Mouse (Mus musculus): ENCODE measurements at regions not wholly inside any gene's neighbourhood (a gene's known extent, or its start where the extent isn't known, plus 50 kb on each side); places are given as distances from the start of the nearest gene placed in this dataset.
"Not testable (repeated sequence)": the region's sequence is repeated elsewhere in the genome, so short reads cannot be mapped to it uniquely, and the experiment has no call there.

DNA sequence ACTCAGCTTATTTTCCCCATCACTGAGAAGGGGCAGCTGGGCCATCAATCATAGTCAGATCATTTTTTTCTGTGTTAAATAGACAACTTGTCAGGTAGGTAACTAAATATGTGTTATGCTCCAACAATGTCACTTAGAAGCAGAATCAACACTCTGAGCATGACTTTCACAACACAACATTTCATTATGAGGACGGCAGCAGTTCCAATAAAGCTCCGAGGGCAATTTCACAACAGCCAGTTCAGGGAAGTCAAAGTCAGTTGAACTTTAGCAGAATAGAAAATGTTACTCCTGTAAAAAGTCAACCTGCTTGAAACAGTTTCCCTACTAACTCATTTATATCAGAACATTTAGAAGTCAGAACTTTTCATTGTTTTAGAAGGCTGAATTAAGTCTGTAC, 522.1 kb upstream of the Brinp3 start:
- H3K4me3 ChIP-seq = no peak overlapping the region
- H3K36me3 ChIP-seq (ENCODE audit: control insufficient read depth, insufficient read depth) = no peaks in the 10 kb centered on the region
- no peaks in the 10 kb centered on the region for H3K27me3 ChIP-seq (ENCODE audit: control insufficient read depth, insufficient read depth, insufficient read length)
- no peak overlapping the region for H3K4me2 ChIP-seq (ENCODE audit: low read depth)
- TF ChIP-seq CEBPB (IDR thresholded peaks at IDR 0.05; ENCODE audit: insufficient read depth, poor library complexity, severe bottlenecking) (no peak), MYOG (IDR thresholded peaks at IDR 0.05; ENCODE audit: control insufficient read depth in 1 of 3, insufficient read depth in 1 of 3, insufficient read length in 2 of 3, low read depth in 2 of 3) (no peak), MYOD1 (IDR thresholded peaks at IDR 0.05; ENCODE audit: control insufficient read depth in 1 of 3, insufficient read length in 2 of 3, low read depth in 2 of 3) (no peak), E2F4 (IDR thresholded peaks at IDR 0.05; ENCODE audit: insufficient read depth) (no peak), USF1 (IDR thresholded peaks at IDR 0.05; ENCODE audit: low read depth) (no peak), REST (IDR thresholded peaks at IDR 0.05; ENCODE audit: insufficient read depth, insufficient read length) (no peak), POLR2AphosphoS2 (IDR thresholded peaks at IDR 0.05; ENCODE audit: insufficient read length, low read depth) (no peak), SRF (IDR thresholded peaks at IDR 0.05; ENCODE audit: control insufficient read depth, insufficient read length, low read depth) (no peak)
- H3ac ChIP-seq (ENCODE audit: control insufficient read depth, insufficient read length) = no peak overlapping the region
- no peaks in the 10 kb centered on the region for H3K79me2 ChIP-seq (ENCODE audit: control insufficient read depth, insufficient read depth)

DNA sequence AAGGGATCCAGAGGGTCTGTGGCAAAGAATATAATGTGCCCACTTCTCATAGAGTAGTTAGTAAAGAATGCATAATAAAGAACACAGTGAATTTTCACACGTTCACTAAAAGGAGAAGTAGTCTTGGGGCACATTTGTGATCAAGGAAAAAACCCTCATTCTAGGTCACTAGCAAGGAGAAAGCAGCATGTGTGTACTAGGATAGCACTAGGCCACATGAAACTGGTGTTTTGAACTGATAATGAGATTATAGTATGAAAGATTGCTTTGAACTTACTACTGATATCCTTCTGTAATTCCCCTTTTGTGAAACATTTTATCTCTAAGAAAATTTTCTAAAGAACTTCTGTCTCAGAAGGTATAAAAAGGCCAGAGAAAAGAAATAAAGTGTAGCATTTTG, 492.6 kb upstream of the Brinp3 start:
- H3K27me3 ChIP-seq (ENCODE audit: control insufficient read depth, insufficient read depth, insufficient read length) = no peaks in the 10 kb centered on the region
- no peaks in the 10 kb centered on the region for H3K36me3 ChIP-seq (ENCODE audit: control insufficient read depth, insufficient read depth)
- TF ChIP-seq SRF (IDR thresholded peaks at IDR 0.05; ENCODE audit: control insufficient read depth, insufficient read length, low read depth) (no peak), TCF3 (IDR thresholded peaks at IDR 0.05; ENCODE audit: insufficient read length, low read depth) (no peak), E2F4 (IDR thresholded peaks at IDR 0.05; ENCODE audit: insufficient read depth) (no peak), MAX (IDR thresholded peaks at IDR 0.05; ENCODE audit: low read depth) (no peak), MYOD1 (IDR thresholded peaks at IDR 0.05; ENCODE audit: control insufficient read depth in 1 of 3, insufficient read length in 2 of 3, low read depth in 2 of 3) (no peak)
- no peak overlapping the region for H3ac ChIP-seq (ENCODE audit: control insufficient read depth, insufficient read length)
- H3K4me3 ChIP-seq = no peak overlapping the region
- no peaks in the 10 kb centered on the region for H3K79me2 ChIP-seq (ENCODE audit: control insufficient read depth, insufficient read depth)
- H3K4me2 ChIP-seq (ENCODE audit: low read depth) = no peak overlapping the region

DNA sequence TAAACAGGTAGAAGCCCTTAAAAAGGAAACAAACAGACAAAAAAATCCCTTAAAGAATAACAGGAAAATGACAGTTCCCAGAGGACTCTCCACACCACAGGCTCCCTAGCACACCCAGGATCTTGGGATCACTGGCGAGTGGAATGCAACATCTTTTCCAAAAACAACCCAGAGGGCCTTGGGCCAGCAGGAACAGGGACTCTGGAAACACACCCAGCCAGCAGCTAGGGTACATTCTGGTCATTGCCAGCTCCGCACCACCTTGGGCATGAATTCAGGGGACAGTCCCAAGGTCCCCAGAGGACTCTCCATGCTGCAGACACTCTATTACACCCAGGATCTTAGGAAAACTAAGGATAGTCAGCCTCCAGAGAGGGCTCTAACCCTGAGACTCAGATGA, 479.5 kb upstream of the Brinp3 start:
- Histone ChIP-seq H3K4me3 (no peak overlapping the region), H3K27me3 (ENCODE audit: control insufficient read depth, insufficient read depth, insufficient read length) (no peaks in the 10 kb centered on the region), H3K79me2 (ENCODE audit: control insufficient read depth, insufficient read depth) (no peaks in the 10 kb centered on the region), H3K4me2 (ENCODE audit: low read depth) (no peak overlapping the region), H3K36me3 (ENCODE audit: control insufficient read depth, insufficient read depth) (no peaks in the 10 kb centered on the region), H3ac (ENCODE audit: control insufficient read depth, insufficient read length) (no peak overlapping the region)
- TF ChIP-seq MAX (IDR thresholded peaks at IDR 0.05; ENCODE audit: low read depth) = no peak
- TF ChIP-seq USF1 (IDR thresholded peaks at IDR 0.05; ENCODE audit: low read depth) = no peak
- no peak for TF ChIP-seq E2F4 (IDR thresholded peaks at IDR 0.05; ENCODE audit: insufficient read depth)
- TF ChIP-seq REST (IDR thresholded peaks at IDR 0.05; ENCODE audit: insufficient read depth, insufficient read length) = no peak

DNA sequence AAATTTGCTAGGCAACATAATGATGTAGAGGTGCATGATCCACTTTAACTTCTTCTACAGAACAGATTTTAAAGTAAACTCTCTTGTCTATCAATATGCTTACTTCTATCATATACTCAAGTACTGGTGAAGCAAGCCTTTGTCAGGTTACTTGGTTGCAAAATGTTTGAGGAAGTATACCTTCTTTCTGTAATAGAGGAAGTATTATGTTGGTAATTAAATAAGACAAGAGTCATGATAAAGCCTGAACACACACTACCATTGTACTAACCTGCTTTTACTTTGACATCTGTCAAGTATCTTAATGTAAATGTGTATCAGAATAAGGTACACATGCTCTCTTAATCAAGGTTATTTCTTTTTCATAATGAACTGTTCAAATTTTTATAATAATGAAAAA, 467.9 kb upstream of the Brinp3 start:
- no peaks in the 10 kb centered on the region for H3K79me2 ChIP-seq (ENCODE audit: control insufficient read depth, insufficient read depth)
- H3K27me3 ChIP-seq (ENCODE audit: control insufficient read depth, insufficient read depth, insufficient read length) = no peaks in the 10 kb centered on the region
- no peaks in the 10 kb centered on the region for H3K36me3 ChIP-seq (ENCODE audit: control insufficient read depth, insufficient read depth)
- no peak overlapping the region for H3ac ChIP-seq (ENCODE audit: control insufficient read depth, insufficient read length)
- TF ChIP-seq USF1 (IDR thresholded peaks at IDR 0.05; ENCODE audit: low read depth) (no peak), REST (IDR thresholded peaks at IDR 0.05; ENCODE audit: insufficient read depth, insufficient read length) (no peak), CEBPB (IDR thresholded peaks at IDR 0.05; ENCODE audit: insufficient read depth, poor library complexity, severe bottlenecking) (no peak), TCF3 (IDR thresholded peaks at IDR 0.05; ENCODE audit: insufficient read length, low read depth) (no peak), MYOG (IDR thresholded peaks at IDR 0.05; ENCODE audit: control insufficient read depth in 1 of 3, insufficient read depth in 1 of 3, insufficient read length in 2 of 3, low read depth in 2 of 3) (no peak), SRF (IDR thresholded peaks at IDR 0.05; ENCODE audit: control insufficient read depth, insufficient read length, low read depth) (no peak), TCF12 (IDR thresholded peaks at IDR 0.05; ENCODE audit: insufficient read depth, poor library complexity, severe bottlenecking) (no peak), E2F4 (IDR thresholded peaks at IDR 0.05; ENCODE audit: insufficient read depth) (no peak), MYOD1 (IDR thresholded peaks at IDR 0.05; ENCODE audit: control insufficient read depth in 1 of 3, insufficient read length in 2 of 3, low read depth in 2 of 3) (no peak)
- H3K4me2 ChIP-seq (ENCODE audit: low read depth) = no peak overlapping the region
- H3K4me3 ChIP-seq = no peak overlapping the region

DNA sequence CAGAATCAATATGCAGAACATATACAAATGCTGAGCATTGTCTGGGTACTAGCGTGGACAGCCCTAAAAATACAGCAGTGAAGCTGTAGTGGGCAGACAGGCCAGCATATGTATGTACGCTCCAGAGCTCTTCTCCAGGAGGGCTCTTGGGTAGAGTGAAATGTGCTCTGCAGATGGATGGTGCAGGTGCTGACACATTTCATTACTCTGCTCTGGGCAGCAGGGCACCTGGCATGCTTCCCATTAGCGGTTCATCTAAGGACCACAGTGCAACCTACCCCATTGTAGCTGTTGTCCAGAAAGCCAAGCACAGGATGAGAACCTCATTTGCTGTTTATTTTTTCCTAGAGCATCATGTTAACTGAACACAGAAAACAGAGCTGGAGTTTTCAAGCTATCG, 466.9 kb upstream of the Brinp3 start:
- Histone ChIP-seq H3K36me3 (ENCODE audit: control insufficient read depth, insufficient read depth) (no peaks in the 10 kb centered on the region), H3K79me2 (ENCODE audit: control insufficient read depth, insufficient read depth) (no peaks in the 10 kb centered on the region), H3K27me3 (ENCODE audit: control insufficient read depth, insufficient read depth, insufficient read length) (no peaks in the 10 kb centered on the region), H3K4me2 (ENCODE audit: low read depth) (no peak overlapping the region), H3ac (ENCODE audit: control insufficient read depth, insufficient read length) (no peak overlapping the region), H3K4me3 (no peak overlapping the region)
- TF ChIP-seq E2F4 (IDR thresholded peaks at IDR 0.05; ENCODE audit: insufficient read depth) (no peak), POLR2A (IDR thresholded peaks at IDR 0.05; ENCODE audit: insufficient read length, low read depth) (no peak), TCF12 (IDR thresholded peaks at IDR 0.05; ENCODE audit: insufficient read depth, poor library complexity, severe bottlenecking) (no peak), MYOD1 (IDR thresholded peaks at IDR 0.05; ENCODE audit: control insufficient read depth in 1 of 3, insufficient read length in 2 of 3, low read depth in 2 of 3) (no peak), MYOG (IDR thresholded peaks at IDR 0.05; ENCODE audit: control insufficient read depth in 1 of 3, insufficient read depth in 1 of 3, insufficient read length in 2 of 3, low read depth in 2 of 3) (no peak), POLR2AphosphoS2 (IDR thresholded peaks at IDR 0.05; ENCODE audit: insufficient read length, low read depth) (no peak)

DNA sequence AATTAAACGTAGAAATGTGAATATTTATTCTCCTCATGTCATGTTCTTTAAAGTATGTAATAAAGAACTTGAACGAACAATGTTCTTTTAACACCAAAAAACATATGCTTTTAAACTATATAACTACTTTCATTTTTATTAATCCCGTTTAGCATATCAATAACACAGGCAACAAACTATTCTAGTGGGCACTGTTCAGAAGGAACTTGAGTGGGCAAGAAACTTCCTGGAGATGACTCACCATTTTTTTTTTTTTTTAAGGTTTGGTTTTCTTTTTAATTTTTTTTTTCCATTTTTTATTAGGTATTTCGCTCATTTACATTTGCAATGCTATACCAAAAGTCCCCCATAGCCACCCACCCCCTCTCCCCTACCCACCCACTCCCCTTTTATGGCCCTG, 462.2 kb upstream of the Brinp3 start:
- H3K4me2 ChIP-seq (ENCODE audit: low read depth); H3K36me3 ChIP-seq (ENCODE audit: control insufficient read depth, insufficient read depth); H3ac ChIP-seq (ENCODE audit: control insufficient read depth, insufficient read length); H3K27me3 ChIP-seq (ENCODE audit: control insufficient read depth, insufficient read depth, insufficient read length); H3K4me3 ChIP-seq; H3K79me2 ChIP-seq (ENCODE audit: control insufficient read depth, insufficient read depth): not testable (repeated sequence)

DNA sequence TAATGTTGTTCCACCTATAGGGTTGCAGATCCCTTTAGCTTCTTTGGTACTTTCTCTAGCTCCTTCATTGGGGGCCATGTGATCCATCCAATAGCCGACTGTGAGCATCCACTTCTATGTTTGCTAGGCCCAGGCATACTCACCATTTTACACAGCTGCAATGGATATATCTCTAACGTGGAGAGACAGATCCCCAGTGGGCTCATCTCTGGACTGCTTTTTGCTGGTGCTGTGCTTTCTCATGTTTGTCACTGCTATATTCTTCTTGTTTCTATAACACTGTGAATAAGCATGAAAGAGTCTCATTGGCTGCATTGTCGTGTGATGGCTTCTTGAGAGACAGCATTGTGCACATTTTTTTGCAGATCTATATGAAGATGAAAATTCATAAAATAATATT, 461.6 kb upstream of the Brinp3 start:
- H3ac ChIP-seq (ENCODE audit: control insufficient read depth, insufficient read length); H3K27me3 ChIP-seq (ENCODE audit: control insufficient read depth, insufficient read depth, insufficient read length); H3K4me3 ChIP-seq; H3K36me3 ChIP-seq (ENCODE audit: control insufficient read depth, insufficient read depth); H3K79me2 ChIP-seq (ENCODE audit: control insufficient read depth, insufficient read depth); H3K4me2 ChIP-seq (ENCODE audit: low read depth): not testable (repeated sequence)
